Mouse (Mus musculus) neutrophil, adult 5-6 weeks (primary cell): Measurements from ENCODE around the gene Nisch. TPM values are rescaled to one million over a fixed set of nuclear protein-coding genes. Genes with fewer than 3 reads are reported as not detected.

Experiments
- ATAC-seq: fragments of 151-379, 151-347 bp; 2 replicates; pipeline ENCODE4 v1.8.0; 2017; ENCODE audit warnings: mild to moderate bottlenecking, moderate TSS enrichment; ENCODE audit not compliant: insufficient number of reproducible peaks, poor library complexity, low FRiP score, severe bottlenecking; ENCODE audit errors: extremely low read depth
- total RNA-seq: library from RNA; stranded (forward); fragments of 200-1000 nt; gene quantifications from 2 replicates; pipeline ENCODE4 v1.2.3, GENCODE M21; 2017

Nisch gene
- total RNA-seq, 1 experiment from 2014 or later, result 351 TPM

DNA sequence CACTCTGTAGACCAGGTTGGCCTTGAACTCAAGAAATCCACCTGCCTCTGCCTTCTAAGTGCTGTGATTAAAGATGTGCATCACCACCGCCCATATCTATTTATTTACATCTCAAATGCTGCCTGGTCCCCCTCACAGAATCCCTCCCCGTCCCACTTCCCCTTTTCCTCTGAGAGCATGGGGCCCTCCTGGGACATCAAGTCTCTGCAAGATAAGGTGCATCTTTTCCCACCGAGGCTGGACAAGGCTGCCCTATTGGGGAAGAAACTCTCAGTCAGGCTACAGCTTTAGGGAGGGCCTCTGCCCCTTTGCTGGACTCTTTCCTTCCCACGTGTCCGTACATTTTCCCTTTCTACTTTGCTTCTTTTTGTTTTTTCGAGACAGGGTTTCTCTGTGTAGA lies 47.2 kb downstream of the Nisch start:
- ATAC-seq, result no peak

DNA sequence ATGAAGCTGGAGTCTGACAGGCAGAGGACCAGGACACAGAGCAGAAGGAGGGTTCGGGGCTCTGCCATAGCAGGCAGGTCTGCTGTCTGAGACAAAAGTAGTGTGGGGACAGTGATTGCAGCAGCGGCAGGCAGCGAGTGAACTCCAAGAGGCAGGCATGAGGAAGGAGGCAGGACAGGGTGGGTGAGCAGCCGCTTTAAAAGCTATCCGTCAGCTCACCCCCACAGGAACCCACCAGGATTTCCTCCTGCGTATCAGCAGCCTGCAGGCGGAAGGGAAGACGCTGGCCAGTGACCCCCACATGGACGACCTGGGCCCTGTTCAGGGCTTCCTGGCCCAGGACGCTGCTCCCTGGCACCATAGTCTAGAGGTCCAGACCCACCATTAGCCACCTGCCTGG lies 48.3 kb downstream of the Nisch start, which contains the start of gene Stab1:
TSS of gene Stab1 (minus strand) at position 217 of the 400 bp plus-strand sequence.
- no peak for ATAC-seq

DNA sequence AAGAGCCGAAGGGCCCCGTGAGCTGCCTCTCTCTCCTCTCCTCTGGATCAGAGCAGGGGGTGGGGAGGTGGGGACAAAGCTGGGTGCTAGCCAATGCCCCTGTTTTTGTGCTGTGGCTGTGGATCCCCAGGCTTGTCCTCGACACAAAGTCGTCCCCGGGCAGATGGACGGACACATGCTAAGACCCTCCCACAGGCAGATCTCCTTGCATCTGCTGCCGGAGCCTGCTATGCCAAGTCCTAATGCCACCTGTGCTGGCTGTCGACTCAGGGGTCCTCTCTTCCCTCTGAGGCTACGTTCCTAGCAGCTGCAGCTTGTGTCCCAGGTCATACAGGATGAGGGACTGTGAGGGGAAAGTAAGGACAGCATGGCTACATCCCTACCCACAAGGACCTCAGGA lies 49.9 kb downstream of the Nisch start:
- no peak for ATAC-seq

DNA sequence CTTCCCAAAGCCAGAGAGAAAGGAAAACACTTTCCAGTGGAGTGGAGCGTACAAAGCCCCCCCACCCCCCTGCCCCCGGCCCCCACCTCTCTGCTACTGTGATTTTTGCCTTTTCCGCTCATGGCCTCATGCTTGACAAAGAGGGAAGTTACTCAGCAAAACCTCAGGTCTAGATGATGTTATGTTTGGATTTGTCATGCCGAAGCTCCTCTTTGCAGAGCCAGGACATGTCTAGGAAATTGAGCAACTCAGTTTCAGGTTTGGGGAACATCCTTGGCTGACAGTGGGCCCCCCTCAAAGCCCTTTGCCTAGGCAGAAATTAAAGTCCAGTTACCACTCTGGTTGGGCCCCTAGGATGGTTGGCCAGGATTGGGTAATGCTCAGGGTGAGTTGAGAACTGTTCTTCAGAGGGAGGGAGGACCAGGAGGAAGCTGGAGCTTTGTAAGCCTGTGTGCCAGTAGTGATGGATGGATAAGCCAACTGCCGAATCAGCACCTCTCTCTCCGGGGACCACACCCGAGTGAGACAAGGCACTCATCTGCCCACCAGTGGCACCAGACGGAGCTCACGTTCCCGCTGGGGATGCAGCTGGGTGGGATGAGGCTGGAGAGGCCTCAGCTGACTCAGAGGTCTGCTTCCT lies 50.6 kb downstream of the Nisch start:
- peak; percentile 36 for ATAC-seq

DNA sequence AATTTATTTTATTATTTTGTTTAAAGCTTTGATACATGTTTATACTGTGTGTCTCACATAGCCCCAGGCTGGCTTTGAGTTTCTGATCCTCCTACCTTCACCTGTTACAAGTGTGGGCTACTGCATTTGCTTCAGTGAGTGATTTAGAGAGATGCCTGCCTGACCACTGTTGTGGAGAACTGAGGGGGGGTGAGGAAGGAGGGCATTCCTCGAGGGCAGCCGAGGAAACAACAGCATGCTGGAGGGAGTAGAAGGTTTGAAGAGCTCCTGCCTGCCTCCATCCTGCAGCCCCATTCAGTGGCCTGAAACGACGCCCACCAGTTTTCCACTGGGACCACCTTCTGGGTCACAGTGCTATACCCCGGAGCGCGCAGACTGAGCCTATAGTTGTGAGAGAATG lies 51.3 kb downstream of the Nisch start:
- no peak for ATAC-seq

DNA sequence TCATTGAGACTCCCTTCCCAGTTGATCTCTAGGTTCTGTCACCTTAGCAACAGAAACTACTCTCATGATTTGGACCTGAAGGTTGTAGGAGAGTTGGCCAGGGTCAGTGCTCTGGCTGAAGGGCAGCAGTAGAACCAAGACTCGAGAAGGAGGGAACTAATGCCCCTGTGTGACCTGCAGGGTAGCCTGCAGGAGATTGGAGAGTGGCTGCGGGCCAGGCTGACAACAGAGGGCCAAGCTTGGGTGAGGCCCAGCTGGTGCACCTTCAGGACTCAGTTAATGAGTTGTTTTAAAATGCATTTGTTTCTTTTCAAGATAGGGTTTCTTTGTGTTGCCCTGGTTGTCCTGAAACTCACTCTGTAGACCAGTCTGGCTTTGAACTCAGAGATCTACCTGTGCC lies 51.7 kb downstream of the Nisch start:
- ATAC-seq, result no peak

DNA sequence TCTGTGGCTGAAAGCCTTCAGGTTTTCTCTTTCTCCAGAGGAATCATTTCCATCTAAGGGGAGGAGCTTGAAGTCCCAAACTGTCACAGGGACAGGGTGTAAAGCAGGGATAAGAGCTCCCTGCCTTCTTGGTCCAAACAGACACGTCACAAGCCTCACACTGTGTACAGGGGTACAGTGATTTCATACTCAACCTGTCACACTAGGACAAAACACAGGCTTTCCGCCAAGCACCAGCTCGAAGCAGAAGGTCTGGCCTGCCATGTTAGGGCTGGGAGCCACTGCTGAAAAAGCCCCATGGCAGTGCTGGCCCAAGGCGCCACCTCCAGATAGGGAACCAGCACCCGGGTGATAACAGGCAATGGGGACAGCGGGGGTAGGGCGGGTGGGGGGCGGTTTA lies 52.7 kb downstream of the Nisch start:
- ATAC-seq, result no peak

DNA sequence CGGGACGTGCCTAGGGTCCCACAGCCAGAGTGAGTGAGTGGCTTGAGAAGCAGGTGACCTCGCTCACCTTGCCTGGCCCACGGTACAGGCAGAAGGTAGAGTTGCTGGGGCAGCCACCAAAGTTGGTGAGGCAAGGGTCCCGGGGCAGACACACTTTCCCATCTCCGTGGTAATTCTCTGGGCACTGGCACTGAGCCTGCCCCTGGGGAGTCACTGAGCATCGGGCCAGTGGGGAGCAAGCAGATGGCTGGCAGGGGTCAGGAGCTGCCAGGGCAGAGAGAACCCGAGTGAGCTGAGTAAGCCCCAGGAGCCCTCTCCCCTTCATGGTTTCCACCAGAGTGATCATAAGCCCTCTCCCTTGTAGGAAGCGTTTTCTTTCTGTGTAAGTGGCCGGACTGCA lies 55.1 kb downstream of the Nisch start:
- ATAC-seq, result no peak

DNA sequence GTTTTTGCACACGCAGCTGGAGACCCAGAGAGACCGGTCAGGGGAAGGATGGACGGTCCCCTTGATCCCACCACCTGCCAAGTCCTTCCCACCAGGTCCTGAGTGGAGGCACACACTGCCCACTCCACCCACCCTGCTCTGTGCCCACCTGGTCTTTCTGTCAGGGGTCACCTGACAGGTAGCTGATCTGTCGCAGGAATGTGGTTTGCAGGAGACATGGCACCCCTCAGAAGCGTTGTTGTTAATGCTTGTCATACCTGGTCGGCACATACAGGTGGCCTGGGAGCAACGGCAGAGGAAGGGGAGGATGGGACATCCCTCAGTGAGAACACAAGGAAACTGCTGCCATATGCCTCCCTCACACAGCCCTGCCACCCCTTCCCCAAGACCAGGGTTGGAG lies 55.6 kb downstream of the Nisch start:
- no peak for ATAC-seq

DNA sequence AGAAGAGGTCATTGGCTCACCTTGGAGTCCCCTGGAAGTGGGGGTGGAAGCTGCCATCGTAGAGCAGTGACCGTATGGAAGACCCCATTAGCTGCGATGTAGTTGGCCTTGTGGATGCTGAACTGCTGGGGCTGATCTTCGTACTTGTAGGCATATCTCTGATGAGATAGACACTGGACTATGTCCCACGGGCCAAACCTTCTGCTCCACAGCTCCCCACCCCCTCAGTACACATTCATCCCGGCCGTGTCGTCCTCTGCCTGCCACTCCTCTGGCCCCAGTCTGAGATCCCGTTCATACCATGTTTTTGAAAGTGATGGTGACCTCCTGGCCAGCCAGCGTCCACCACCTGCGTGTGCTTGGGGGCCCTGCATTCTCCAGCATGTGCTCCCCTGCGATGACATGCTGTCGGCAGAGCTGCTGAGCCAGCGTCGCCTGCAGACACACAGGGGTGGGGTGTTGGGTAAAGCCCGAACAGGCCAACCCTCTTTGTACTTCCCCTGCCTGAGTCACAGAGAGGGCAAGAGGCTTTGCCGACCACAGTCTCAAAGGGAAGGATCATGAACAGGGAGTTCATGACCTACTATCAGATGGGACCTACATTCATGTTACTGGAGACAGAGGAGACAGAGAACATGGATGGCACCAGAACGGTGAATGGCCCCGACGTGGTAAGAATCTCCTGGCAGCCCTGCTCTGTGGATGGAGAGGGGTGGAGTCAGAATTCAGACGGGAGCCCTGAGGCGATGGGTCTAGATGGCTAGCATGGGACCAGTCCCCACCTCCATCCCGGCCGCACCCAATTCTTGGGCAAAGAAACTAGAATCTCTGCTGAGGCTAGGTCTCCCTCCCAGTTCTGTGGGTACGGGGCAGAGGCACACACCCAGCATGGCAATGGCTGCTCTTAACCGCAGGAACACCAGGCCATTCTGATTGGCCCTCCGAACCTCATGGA lies 56.3 kb downstream of the Nisch start:
- ATAC-seq, result peak; percentile 72

DNA sequence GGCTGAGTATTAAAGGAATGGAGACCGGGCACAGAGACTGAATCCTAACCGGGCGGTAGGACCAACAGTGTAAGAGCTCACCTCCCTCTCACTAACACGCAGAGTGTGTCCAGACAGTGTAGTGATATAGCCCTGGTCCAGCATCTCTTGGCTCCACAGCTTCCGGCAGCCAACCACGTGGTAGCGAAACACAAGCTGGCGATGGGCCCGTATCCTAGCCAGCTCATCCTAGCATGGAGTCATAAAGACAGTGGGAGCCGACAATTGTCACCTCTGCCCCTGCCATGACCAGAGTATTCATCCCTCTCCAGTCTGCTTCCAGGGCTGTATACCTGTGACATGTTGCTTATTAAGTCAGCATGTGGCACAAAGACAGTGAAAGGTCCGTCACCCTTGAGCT lies 71.1 kb downstream of the Nisch start:
- ATAC-seq, result no peak

DNA sequence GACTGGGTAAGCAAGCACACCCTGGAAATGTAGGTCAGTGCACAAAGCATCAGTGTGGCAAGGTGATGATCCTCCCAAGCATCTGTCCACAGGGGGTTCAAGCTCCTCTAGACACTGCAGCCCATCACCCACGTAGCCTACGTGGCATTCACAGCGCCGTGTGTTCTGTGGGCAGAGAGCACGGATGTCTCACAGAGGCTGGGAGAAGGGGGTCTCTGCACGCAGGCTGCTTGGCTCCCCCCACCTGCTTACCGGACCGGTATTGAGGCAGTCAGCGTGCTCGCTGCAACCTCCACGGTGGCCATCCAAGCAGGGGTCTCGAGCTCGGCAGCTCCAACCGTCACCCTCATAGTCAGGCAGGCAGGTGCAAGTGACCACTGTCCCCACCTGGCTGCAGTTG lies 75.7 kb downstream of the Nisch start:
- ATAC-seq, result no peak

DNA sequence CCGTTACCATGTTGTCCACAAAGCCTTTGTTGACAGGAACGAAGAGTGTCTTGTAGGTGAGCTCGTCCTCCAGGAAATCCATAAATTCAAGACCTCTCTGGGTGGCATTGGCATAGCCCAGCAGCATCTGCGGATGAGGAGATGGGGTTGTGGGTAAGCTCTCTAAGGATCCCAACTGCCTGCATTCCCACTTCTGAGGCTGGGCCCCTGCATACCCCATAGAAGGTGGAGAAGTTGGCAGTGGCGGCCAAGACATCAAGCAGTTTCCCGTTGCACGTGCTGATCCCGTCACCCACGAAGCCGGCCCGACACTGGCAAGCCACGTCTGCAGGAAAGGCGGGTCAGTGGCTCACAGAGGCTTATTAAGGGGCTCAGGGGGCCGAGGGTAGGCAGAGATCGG lies 76.6 kb downstream of the Nisch start:
- no peak for ATAC-seq

DNA sequence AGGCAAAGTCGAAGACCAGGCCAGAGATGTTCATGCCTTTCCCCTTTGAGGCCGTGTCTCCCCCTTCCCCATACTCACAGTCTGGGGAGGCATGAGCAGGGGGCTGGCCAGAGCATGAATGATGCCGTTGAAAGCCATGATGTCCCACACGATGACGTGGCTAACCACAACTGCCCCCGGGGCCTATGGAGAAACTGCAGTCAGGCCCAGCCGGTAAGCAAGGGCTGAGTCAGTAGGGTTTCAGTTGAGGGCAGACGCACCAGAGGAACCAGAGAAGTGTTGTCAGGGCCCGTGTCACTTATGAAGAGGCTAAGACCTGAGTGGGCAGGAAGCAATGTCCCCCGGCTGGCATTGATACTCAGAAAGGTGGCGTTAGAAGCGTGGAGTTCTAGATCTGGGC lies 77.1 kb downstream of the Nisch start:
- no peak for ATAC-seq

DNA sequence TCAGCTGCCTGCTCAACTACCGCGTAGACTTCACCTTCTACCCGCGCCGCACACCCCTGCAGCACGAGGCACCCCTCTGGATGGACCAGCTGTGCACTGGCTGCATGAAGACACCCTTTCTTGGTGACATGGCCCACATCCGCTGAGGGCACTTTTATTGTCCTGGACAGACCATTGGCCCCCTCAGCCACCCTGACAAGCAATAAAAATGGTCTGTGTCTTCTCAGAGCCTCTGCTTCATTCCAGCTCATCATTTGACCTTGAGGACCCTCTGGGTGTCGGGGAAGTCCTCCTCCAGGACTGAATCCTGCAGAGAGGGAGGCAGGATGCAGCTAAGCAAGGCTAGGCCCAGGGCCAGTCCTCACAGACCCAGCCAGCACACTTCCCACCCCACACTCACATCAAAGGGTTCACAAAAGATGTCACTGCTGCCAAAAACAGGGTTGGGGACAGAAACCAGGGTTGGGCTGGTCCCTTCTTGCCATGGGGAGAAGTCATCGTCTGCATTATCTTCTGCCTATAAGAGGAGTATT lies 77.8 kb downstream of the Nisch start:
- no peak for ATAC-seq

DNA sequence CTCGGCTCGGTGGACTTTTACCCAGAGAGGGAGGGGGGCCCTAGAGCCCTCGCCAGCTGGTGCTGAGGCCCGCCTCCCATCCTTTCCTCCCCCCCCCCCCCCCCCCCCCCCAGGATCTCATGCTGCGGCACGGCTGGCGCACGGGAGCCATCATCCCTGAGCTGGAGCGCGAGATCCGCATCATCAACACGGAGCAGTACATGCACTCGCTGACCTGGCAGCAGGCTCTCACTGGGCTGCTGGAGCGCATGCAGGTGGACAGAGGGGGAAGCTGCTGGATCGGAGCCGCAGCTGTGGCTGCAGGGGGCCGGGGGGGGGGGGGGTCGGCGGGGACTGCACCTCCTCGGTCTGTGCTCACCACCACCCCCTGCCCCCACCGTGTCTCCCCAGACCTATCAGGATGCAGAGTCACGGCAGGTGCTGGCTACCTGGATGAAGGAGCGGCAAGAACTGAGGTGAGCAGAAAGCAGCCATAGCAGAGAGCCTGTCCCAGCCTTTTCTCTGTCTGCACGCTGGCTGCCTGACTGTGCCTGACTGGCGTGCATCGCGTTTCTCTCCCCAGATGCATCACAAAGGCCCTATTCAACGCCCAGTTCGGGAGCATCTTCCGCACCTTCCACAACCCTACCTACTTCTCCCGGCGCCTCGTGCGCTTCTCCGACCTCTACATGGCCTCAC lies 78.4 kb downstream of the Nisch start:
- ATAC-seq, result no peak

DNA sequence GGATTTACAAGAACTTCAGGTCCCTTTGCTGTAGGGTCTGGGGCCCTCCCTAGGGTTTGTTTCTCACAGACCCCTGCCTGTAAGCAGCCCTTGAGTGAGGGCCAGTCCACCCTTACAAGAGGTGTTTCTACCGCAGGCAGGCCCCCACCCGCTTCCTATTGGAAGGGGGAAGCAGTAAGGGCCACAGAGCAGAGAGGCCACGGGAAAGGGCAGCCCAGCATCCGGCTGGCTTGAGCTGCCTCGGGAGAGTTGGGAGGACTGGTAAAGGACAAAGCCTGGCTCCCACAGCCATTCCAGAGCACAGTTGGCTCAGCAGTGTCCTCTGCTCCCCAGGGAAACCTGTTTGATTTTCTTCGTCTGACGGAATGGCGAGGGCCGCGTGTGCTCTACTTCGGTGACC lies 79.0 kb downstream of the Nisch start:
- no peak for ATAC-seq

DNA sequence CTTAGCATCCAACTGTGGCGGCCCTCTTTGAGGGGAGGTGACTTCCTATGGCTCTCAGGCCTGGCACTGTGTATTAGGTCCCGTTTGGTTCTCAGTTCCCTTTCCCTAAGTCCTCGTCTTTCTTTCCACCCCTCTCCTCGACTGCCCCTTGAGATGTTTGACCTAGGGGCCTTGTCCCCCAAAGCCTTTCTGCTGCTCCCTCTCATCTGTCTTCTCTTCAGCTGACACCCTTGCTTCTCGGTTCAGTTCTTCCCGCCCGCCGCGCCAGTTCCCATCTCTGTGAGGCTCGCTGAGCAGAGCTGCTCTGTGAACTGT lies 79.5 kb downstream of the Nisch start:
- no peak for ATAC-seq

DNA sequence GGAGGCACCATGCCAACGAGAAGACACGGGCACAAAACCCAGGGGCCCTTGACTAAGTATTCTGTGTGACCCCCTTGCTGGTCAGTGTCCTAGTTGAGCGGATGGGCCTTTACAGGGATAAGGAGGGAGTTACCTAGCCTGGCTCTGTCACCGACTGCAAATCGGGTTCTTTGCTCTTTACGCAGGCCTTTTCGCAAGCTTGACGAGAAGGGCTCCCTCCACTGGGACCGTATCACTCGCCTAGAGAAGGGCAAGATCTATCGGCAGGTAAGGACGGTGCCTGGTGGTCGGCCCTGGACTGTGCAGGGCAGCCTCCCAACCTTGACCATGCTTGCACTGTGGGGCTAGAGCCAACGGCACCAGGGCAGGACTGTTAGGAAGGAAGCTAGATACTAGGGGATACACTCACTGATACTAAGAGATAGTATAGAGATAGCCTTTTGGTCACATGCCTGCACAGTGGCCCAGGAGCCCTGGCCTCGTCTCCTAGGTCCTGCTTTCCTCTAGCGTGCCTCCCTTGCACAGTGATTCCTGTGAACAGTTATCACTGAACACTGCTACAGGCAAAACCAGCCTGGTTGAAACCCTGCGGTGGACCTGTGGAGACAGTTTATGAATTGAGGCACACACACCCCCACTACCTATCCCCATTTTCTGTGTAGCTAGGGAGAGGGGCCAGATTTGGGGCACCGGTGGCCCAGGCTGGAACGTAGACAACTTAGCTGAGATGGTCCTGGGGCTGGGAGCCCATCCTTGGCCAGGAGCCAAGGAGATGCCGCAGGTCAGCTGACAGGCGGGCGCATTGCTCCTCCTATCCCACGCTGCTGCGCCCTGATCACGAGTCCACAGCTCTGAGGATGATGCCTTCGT lies 80.1 kb downstream of the Nisch start:
- no peak for ATAC-seq
